Mouse (Mus musculus): ENCODE results near the gene Dus2.
A peak's percentile ranks its signal among the peaks of the same experiment; 100 is the strongest.
"Not testable (repeated sequence)": the region's sequence is repeated elsewhere in the genome, so short reads cannot be mapped to it uniquely, and the experiment has no call there.

The Dus2 gene

DNA sequence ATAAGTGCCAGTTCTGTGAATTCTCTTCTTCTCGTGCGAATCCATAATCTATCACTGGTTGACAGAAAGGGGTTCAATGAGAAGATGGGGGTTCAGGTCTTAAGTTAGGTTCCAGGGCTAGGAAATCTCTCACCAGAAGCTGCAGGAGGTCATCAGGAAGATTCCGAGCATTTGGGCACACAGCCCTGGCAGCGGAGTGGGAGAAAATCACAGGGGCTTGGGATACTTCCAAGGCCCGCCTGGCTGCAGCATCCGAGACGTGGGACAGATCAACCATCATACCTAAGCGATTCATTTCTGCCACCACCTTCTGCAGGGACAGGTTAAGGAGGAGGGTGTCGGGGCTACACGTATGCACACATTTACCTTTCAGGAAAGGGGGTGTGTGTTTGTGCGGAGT lies 2.6 kb upstream of the Dus2 start:
- DNase-seq (ENCODE audit: low spot score in 2 of 2): no peak

- DNase-seq (ENCODE audit: low spot score in 2 of 2): no peak
These were observed 409 bp downstream of the Dus2 start for GRCm38 (mm10) chr8:105991546-105991945.

DNA sequence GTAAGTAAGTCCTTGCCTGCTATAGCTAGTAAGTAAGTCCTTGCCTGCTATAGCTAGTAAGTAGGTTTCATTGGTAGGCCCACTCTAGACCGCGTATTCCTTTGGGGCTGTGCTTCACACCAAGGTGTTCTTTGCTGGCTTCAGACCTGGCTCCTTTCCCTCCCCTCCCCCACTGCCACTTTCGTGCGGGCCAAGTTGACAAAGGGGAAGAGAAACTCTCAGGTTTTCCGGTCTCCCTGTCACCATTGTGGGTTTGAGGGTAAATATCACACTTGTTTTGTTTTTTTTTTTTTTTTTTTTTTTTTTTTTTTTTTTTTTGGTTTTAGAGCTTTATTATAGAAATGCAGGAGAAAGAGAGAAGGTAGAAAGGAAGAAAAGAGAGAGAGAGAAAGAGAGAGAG lies 1.4 kb downstream of the Dus2 start:
- DNase-seq (ENCODE audit: low spot score in 2 of 2): no peak

GRCm38 (mm10) chr8:105993226-105993625 lies 2.1 kb downstream of the Dus2 start:
- no peak for DNase-seq (ENCODE audit: low spot score in 2 of 2)

- DNase-seq (ENCODE audit: low spot score in 2 of 2): no peak
These were observed 5.2 kb downstream of the Dus2 start for GRCm38 (mm10) chr8:105996359-105996758.

- DNase-seq (ENCODE audit: low spot score in 2 of 2): no peak
These were observed 7.8 kb downstream of the Dus2 start for GRCm38 (mm10) chr8:105998971-105999370.

DNA sequence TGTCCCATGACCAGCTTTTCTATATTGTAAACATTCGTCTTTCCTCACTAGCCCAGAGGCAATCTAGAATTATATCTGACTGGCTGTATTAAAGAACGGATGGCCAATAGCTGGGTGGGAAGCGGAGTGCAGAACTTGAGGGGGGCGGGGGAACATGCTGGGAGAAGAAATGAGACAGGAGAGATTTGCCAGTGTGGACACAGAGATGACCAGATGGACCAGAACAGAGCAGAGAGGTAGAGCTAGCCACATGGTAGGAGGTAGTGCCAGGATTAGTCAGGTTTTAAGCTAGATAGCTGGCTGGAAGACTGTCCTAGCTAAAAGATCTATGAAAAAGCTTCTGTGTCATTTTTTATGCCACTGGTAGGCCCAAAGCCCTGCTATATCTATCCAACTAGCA lies 10.8 kb downstream of the Dus2 start:
- DNase-seq (ENCODE audit: low spot score in 2 of 2): no peak

DNA sequence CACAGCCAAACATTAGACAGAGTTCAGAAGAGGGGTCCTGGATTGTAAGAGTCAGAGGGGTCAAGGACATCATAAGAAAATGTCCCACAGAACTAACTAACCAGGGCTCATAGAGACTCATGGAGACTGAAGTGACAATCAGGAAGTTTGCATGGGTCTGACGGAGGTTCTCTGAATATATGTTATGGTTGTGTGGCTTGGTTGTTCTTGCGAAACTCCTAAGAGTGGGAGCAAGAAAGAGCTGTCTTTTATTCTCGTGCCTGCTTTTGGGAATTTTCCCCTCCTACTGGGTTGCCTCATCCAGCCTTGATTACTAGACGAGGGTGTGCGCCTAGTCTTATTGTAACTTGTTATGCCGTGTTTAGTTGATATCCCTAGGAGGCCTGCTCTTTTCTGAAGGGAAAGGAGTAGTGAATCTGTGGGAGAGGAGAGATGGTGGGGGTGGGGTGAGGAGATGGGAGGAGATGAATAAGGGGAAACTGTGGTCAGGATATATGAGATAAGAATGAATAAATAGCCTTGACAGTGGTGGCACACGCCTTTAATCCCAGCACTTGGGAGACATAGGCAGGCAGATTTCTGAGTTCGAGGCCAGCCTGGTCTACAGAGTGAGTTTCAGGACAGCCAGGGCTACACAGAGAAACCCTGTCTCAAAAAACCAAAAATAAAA lies 13.5 kb downstream of the Dus2 start:
- no peak for DNase-seq (ENCODE audit: low spot score in 2 of 2)

DNA sequence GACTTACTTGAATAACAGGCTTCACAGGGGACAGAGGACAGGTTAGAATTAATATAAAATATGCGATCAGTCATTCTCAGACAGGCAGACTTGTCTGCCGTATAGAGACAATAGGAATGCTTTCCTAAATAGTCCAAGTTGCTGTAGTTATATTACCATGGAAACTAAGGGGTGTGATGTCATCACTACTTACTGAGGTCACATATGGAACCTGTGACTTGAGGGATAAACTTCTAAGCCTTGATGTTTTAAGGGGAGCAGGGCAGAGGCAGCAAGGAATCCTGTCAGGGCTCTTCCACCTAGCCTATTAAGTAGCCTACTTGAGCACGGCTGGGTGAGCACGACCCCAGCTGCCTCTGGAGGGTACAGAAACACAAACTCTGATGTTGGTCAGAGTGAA lies 14.7 kb downstream of the Dus2 start, which contains the start of gene Dpep2nb:
Dpep2nb (minus strand) TSS at position 101 of the 400 bp plus-strand sequence.
- no peak for DNase-seq (ENCODE audit: low spot score in 2 of 2)

- DNase-seq (ENCODE audit: low spot score in 2 of 2): no peak
These were observed 15.3 kb downstream of the Dus2 start for GRCm38 (mm10) chr8:106006413-106006812.

DNA sequence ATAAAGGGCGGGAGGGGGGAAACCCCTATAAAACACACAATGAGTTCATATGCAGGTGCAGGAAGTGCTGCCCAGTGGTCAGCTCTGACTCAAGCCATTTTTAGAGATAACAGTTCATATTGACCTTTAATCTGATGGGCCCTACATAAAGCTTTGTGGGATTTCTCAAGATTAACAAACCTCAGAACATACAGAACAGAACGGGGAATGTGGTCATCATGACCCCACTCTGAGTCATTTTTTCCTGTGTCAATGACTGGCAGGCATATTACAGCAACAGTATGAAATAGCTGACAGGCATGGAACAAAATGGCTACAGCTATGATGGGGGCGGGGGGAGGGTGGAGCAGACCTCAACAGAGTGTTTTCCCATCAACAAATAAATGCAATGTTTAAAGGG lies 16.0 kb downstream of the Dus2 start:
- DNase-seq (ENCODE audit: low spot score in 2 of 2): no peak

DNA sequence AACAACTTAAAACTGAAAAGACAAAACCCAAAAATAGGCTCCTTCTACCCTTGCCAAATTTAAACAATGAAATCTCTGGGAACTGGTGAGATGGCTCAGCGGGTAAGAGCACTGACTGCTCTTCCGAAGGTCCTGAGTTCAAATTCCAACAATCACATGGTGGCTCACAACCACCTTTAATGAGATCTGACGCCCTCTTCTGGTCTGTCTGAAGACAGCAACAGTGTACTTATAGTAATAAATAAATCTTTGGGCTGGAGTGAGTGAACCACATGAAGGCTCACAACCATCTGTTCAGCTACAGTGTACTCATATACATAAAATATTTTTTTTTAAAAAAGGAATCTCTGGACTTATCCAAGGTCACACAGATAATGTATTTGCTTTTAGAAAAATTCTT lies 16.8 kb downstream of the Dus2 start:
- not testable (repeated sequence) for DNase-seq (ENCODE audit: low spot score in 2 of 2)

DNA sequence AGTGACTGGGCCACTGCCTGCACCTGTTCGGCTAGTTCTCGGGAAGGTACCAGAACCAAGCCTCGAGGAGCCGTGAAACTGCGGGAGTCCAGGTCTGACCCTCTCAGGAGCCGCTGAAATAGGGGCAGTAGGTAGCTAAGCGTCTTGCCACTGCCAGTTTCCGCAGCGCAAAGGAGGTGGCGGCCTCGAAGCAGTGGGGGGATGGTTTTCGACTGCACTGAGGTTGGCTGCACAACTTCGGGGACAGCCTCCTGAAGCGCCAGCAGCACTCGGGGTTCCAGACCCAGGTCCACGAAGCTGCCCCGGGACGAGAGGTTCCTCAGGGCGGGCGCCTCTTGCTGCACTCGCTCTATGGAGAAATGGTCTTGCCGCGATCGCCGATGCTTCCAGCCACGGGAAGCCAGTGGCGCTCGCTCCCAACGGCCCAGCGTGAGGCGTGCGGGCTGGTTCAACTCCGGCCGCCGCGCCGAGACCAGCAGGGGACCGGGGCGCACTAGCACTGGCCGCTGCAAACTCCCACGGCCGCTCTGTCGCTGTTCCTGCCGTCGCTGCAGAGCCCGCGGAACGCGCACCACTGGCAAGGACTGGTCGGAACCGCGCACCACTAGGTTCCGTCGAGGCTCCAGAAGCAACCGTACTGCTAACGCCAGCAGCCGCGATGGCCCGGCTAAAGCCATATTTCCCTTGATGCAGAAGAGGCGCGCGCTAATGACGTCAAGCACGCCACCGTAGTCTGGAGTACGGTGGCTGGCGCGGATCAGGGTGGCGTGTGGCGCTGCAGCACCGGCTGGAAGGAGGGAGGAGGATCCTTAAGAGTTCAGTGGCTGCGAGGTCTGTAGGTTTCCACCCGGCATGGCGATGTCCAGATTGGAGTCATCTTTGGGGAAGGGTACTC lies 19.9 kb downstream of the Dus2 start:
- peak; percentile 83 to 85 for DNase-seq (ENCODE audit: low spot score in 2 of 2)

DNA sequence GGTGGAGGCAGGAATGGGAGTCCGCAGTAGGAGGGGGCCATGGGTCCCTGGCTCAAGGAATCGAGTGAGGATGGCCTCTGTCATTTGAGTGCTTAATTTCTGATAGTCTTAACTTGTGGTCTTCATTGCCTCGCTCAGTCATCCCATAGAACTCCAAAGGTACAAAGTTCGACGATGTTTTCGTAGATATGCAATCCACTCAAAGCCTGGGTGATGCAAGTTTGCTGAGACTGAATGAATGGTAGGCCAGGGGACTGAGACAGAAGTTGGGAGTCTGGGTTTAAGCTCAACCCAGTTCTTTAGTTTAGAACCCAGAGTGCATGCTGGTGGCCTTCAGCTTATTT lies 20.5 kb downstream of the Dus2 start, which contains the start of gene Ddx28:
Ddx28 (minus strand) TSS at position 240 of the 344 bp plus-strand sequence.
- no peak for DNase-seq (ENCODE audit: low spot score in 2 of 2)

DNA sequence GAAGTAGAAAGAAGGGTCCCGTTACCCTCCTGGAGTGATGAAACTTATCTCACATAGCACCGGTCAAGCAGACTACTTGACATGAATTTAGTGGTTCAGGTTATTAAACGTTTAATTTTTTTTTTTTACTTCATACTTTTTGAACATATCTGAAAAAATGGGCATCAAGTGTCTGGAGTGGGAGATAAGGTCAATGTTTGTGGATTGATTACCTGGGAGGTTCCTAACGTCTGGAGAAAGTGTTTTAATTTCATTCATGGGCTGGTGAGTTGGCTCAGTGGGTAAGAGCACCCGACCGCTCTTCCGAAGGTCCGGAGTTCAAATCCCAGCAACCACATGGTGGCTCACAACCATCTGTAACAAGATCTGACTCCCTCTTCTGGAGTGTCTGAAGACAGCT lies 21.1 kb downstream of the Dus2 start:
- DNase-seq (ENCODE audit: low spot score in 2 of 2): not testable (repeated sequence)

GRCm38 (mm10) chr8:106016284-106016683 lies 25.1 kb downstream of the Dus2 start:
- DNase-seq (ENCODE audit: low spot score in 2 of 2): no peak

DNA sequence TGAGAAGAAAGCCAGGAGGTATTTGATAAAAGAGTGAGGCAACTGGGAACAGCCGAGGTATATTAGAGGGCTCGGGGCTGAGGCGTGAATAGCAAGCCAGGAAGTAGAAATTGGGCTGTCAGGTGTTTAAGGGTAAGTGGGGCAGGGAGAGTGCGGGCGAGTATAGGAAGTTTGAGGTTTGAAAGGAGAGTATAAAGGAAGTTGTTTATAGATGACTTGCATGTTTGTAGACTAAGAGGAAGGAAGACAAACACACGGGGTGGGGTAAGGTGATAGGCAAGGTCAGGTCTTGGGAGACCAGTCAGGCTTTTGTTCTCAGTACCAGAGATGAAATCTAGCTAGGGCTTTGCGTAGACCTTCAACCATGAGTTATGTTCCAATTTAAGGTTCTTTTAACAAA lies 26.0 kb downstream of the Dus2 start:
- no peak for DNase-seq (ENCODE audit: low spot score in 2 of 2)

DNA sequence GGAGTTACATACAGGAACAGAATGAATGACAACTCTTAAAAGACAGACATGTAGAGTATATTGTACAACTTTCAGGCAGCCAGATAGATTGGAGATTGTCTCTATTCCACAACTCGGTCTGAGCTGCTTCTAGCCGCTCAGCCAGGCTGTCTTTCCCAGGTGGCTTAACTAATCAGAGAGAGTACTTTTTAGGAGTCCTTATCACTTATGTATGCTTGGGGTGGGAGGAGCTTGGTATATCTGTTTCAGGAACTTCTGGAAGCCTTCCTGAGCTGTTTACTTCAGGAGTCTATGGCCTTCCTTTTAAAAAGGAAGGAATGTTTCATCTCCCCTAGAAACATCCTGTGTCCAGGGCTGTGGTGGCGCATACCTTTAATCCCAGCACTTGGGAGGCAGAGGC lies 26.9 kb downstream of the Dus2 start:
- DNase-seq (ENCODE audit: low spot score in 2 of 2): no peak

DNA sequence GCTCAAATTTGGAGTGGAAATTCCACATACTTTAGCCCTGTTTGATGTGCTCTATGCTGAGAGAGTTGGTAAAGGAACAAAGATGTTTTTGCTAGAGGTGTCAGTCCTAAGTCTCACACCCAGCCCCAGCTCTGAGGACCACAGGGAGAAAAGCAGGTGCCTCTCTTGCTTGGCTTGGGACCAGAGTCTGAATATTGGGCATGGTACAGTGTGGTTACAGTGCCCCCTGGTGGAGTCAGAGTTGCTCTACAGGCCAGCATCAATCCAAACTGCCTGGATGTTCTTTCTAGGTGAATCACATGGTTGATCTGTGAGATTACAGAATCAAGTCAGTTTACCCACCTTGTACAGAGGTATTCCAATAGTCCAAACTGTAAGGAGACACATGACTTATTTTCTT lies 31.3 kb downstream of the Dus2 start:
- DNase-seq (ENCODE audit: low spot score in 2 of 2): peak; percentile 52 to 62

DNA sequence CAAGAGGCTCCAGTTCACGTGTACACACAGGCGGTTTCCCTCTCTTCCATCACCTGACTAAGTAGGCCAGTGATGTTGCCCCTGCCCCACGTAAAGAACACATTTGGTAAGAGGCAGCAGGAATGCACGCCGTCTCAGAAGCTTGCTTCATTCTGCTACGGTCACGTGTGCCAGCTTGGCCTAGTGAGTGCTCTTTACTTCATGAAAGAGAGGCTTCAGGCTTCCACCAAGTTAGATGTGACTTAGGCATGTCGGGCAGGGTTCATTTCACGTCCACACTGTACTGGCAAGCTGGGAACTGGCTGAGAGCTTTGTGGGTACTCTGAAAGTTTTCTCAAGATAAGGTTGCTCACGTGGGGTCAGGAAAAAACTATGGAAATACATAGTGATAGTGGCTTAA lies 47.6 kb downstream of the Dus2 start:
- DNase-seq (ENCODE audit: low spot score in 2 of 2): no peak

GRCm38 (mm10) chr8:106039605-106040004 lies 48.5 kb downstream of the Dus2 start:
- no peak for DNase-seq (ENCODE audit: low spot score in 2 of 2)

DNA sequence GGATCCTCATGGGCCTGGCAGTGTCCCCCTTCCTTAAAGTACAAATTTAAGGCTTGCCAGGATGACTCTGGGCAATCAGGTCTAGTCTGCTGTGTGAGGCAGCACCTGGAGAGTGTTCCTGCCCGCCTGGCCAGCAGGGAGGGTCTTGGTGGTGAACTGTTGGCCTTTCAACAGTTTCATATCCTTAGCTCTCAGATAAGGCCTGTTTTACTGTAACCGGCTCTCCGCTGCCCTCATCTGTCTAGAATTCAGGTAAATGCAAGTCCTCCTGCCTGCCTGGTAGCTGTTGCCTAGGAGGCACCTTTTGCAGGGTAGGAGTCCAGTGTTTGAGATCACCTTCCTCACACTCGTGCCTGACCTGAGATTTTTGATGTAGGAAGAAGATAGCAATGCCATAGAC lies 49.1 kb downstream of the Dus2 start:
- DNase-seq (ENCODE audit: low spot score in 2 of 2): no peak

DNA sequence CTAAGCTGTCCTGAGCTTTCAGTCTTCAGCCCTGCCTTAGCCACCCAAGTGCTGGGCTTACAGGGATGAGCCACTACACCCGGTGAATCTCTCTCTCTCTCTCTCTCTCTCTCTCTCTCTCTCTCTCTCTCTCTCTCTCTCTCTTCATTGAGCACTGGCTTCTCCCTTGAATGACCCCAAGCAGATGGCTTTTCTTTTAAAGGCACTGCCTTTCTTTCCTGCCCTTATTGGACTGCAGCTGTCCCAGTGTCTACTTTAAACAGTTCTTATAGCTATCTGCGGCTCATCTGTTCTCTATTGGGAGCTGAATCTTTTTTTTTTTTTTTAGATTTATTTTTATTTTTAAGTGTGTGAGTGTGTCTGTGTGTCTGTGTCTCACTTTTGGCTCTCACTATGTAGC lies 51.9 kb downstream of the Dus2 start:
- DNase-seq (ENCODE audit: low spot score in 2 of 2): no peak

All from urinary bladder, adult 18-20 months (tissue).